Mouse (Mus musculus) adrenal gland, postnatal 0 days (tissue): Measurements from ENCODE around the gene Guk1. TPM values are rescaled to one million over a fixed set of nuclear protein-coding genes. Genes with fewer than 3 reads are reported as not detected.

ENCODE experiments used
- polyA plus RNA-seq: library from polyadenylated mRNA; unstranded; fragments of >200 nt; fragmentation: Nextera tagmentation; extraction: Ambion mirVana; gene quantifications from 2 replicates; pipeline ENCODE4 v1.2.1, GENCODE M21; 2015

Gene Guk1
- 126 and 155 TPM in 2 replicates for polyA plus RNA-seq

DNA sequence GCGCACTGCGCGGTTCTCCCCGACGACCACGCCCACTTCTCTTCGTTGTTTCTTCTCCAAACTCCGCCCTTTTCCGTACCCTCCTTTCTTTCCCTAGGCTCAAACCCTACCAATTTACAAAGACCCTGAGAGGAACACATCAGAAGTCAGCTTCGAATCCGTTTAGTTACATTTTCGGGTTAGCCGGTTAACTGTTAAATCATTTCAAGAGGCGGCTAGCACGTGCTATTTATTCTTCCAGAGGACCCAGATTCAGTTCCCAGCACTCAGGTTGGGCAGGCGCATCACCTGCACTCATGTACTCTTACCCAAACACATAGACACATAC is at the start of gene Guk1:
Gene Guk1, minus strand, starts transcription at position 154 of the 328 bp plus-strand sequence.

DNA sequence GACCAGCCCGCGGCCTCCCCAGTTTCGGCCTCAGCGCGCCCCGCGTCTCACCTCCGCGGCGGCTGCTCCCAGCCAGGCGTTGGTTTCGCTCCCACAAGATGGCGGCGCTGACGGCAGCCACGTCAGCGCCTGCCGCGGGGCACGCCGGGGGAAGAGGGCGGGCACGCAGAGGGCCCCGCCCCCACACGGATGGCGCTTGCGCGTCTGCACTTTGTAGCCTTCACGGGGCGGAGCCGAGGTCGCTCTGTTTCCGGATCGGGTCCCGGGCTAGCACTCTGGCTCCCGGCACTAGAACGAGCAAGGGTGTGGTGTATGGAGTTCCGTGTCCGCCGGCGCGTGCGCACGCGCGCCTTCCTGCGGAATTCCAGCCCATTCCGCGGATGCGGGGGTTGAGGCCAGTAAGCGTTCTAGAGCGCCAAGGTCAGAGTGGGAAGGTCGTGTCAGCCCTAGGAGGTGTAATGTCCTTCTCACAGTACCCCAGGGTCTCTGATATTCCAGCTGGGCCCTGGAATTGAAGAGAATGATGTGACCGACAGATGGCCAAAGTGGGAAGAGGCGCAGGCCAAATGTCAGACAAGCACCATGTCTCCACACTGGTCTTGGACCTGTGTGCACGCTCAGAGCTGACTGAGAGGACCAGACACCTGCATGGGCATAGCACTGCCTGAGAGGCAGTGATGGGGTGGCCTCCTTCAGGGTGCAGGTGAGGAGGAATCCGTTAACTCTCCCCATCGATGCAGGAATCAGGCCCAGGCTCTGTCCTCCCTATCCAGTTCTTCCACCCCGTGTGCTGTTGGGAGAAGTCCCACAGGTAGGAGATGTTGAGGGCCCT is 36.3 kb upstream of the Guk1 start, which contains the start of gene Arf1:
Gene Arf1, minus strand, starts transcription at position 149 of the 832 bp plus-strand sequence.

DNA sequence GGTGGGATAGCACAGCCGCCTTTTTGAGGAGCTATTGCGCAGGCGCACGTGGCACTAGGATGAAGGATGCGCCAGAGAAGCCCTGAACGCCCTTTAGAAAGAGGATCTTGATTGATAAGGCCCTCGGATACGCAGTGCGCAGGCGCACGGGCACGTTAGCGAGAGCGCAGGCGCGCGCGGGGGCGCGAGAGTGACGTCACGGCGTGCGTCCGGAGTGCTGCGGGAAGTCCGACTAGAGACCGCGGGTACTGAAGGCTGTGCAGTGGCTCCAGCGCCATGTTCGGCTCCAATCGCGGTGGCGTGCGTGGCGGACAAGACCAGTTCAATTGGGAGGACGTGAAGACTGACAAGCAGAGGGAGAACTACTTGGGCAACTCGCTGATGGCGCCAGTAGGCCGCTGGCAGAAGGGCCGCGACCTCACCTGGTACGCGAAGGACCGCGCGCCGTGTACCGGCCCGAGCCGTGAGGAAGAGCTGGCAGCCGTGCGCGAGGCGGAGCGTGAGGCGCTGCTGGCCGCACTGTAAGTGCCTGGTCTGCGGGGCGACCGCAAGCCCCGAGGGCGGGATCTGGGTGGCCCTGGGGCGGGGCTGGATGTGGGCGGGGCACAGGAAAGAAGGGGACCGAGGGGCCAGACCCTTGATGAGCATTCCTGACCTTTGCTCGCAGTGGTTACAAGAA is 16.3 kb upstream of the Guk1 start, which contains the start of gene 2310033P09Rik:
Gene 2310033P09Rik, plus strand, starts transcription at position 169 of the 679 bp plus-strand sequence.

DNA sequence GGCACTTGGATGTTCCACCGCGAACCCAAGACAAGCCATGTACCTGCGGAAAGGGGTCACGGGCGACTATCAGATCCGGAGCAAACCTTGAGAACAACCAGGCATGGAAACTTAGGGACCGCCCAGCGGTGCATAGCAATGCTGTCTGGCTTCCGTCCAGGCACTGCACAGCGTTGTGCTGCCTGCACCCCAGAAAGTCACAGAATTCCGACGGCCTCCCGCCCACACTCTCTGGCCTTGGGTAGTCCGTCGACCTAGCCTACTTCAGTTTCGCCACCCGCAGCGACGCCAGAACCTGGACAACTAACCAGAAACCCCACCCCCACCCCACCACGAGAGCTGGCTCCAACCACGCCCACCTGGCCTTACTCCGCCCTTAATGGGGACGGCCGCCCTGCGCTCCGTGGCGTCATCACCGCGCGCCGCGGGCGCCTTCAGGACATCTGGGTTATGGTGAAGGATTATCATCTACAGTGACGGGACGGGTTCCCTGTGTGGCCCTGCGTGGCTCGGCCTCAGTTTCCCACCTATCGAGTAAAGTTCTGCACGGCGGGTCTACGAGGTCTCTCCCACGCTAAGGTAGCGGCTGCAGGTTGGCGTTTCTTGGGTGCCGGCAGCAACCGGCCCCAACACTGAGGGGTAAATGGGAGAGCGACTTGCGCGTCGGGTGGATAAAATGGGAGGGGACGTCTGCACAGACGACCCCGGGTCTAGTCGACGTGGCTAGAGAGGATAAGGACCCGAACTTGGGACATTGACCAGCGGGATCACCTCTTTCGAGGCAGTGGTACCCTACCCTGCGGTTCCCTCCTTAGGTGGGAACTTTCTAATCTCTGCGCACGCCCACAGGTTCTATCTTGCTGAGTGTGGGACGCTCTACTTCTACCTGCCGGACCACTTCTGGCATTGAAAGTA is 10.3 kb upstream of the Guk1 start, which contains the start of gene Mrpl55:
Gene Mrpl55, plus strand, starts transcription at position 406 of the 915 bp plus-strand sequence.

DNA sequence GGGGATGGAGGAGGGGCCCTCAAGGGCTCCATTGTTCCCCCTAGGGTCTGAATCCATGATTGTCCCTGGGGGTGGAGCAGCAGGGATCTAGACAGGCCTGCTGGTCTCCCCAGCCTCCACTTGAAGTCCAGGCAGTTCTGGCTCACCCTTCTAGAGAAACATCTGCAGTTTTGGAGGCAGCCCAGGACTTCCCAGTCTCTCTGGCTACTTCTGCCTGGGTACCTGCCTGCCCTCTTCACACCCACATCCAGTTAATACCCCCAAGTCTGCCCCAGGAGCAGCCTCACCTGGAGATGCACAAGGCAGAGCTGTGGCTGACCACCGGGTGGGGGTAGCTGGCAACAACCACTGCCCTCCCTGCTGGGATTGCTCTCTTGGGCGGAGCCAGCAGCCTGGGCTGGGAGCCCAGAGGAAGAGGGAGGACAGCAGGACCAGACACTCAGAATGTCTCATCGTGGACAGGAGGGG is 9.1 kb downstream of the Guk1 start, which contains the start of gene Gjc2:
Gene Gjc2, minus strand, starts transcription at position 350 of the 468 bp plus-strand sequence.

DNA sequence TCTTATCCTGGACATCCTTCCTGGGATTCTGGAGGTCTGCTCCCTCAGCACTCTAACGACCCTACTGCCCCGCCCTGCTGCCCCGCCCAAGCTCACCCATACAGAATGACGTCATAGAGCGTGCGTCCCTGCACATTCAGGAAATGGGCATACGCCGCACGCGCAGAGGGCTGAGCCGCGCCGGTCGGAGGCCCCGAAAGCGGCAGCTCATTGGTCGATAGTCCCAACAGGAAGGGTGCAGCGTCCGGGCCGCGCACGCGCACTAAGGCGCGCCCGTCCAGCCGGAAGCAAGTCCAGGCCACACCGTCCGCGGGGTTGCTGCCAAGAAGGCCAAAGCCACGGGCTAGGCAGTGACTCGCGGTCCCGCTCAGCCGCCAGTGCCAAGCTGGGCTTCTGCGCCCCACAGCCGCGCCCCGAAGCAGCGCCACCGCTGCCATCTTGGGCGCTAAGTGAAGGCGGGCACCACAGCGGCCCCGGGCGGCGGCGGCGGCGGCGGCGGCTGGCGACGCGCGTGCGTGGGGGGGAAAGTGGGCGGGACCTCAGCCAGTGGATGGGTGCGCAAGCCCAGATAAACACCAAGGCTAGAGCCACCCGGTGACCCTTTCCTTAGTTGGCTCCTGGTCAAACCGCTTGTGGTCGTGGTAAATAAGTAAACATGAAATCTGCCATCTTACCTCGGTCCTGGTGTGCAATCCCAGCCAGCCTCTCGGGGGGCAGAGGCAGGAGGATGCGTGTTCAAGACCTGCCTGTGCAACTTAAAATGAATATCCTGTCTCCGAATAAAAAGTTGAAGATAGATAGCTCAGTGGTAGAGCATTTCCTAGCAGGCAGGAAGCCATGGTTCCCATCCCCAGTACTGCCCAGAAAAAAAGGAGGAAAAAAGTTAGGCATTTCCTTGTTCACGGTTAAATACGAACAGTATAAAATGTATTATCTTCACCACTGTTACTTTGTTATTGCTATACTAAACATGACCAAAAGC is 28.5 kb downstream of the Guk1 start, which contains the start of gene Iba57:
Gene Iba57, minus strand, starts transcription at position 485 of the 982 bp plus-strand sequence.

DNA sequence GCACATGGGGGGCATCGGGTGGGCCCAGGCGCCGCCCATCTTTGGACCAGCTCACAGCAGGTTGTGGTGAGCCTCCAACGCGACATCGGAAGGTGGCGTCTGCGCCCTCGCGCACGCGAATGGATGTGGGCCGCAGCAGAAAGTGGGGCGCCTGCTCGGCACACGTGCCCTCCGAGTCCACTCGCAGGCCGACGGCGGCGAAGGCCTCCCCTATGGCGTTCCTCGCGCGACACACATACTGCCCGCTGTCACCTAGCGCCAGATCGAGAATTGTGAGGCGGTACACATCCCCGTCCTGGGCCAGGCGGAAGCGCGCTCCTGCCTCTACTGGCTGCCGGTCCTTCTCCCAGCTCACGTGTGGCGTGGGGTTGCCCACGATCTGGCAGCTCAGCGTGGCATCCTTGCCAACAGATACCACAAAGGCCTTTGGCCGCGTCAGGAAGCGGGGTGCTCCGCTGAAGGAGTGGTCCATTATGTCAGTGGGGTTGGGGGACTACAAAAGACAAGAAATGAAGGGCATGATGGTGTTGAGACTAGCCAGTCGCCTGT is 56.0 kb downstream of the Guk1 start, which contains the start of gene Obscn:
Gene Obscn, minus strand, starts transcription at position 499 of the 549 bp plus-strand sequence.

Other genes starting within 250 kb of the Guk1 start
- 41.7 and 56.5 TPM in 2 replicates for gene Hist3h2ba, start 243.3 kb downstream of the Guk1 start, polyA plus RNA-seq
- 32.6 and 35.6 TPM in 2 replicates for gene Hist3h2a, start 237.5 kb downstream of the Guk1 start, polyA plus RNA-seq
- 0.19 TPM in 2 replicates for gene Trim17, start 237.5 kb downstream of the Guk1 start, polyA plus RNA-seq
- gene Trim11, start 214.1 kb downstream of the Guk1 start, polyA plus RNA-seq, result 10.5 and 18.0 TPM in 2 replicates
- 1.1 and 1.2 TPM in 2 replicates for gene Obscn, start 55.8 kb downstream of the Guk1 start, polyA plus RNA-seq
- gene Iba57, start 28.5 kb downstream of the Guk1 start, polyA plus RNA-seq, result 7.5 and 10.7 TPM in 2 replicates
- gene Gjc2, start 9.0 kb downstream of the Guk1 start, polyA plus RNA-seq, result 1.0 and 3.1 TPM in 2 replicates
- 89.0 and 102 TPM in 2 replicates for gene Mrpl55, start 10.3 kb upstream of the Guk1 start, polyA plus RNA-seq
- gene 2310033P09Rik, start 16.1 kb upstream of the Guk1 start, polyA plus RNA-seq, result 24.7 and 35.8 TPM in 2 replicates
- 427 and 542 TPM in 2 replicates for gene Arf1, start 36.1 kb upstream of the Guk1 start, polyA plus RNA-seq
- not detected in 2 replicates for gene Wnt3a, start 98.5 kb upstream of the Guk1 start, polyA plus RNA-seq
- 2.5 and 3.6 TPM in 2 replicates for gene Wnt9a, start 114.7 kb upstream of the Guk1 start, polyA plus RNA-seq
- not detected in 2 replicates for gene Prss38, start 183.4 kb upstream of the Guk1 start, polyA plus RNA-seq